Mouse (Mus musculus) neural tube, embryonic 15.5 days (tissue): ENCODE data around the gene Iqgap2. TPM values are rescaled to one million over a fixed set of nuclear protein-coding genes. Genes with fewer than 3 reads are reported as not detected.

Experiments
- ATAC-seq: fragments of 200-750 bp; cut with Nextera tagmentation; 2 replicates; pipeline ENCODE4 v1.8.0; 2017; ENCODE audit warnings: mild to moderate bottlenecking, moderate TSS enrichment, moderate library complexity; ENCODE audit not compliant: low FRiP score
- H3K27ac ChIP-seq: fragments of 300-500 bp; sonication (generic); replicated peaks from 2 replicates; pipeline ENCODE4 v1.5.1; 2015; ENCODE audit warnings: mild to moderate bottlenecking, inconsistent platforms
- H3K27me3 ChIP-seq: fragments of 300-500 bp; sonication (generic); replicated peaks from 2 replicates; pipeline ENCODE4 v1.6.1; 2015; ENCODE audit warnings: inconsistent platforms
- H3K36me3 ChIP-seq: fragments of 300-500 bp; sonication (generic); 2 replicates; pipeline ENCODE4 v1.6.1; 2015; ENCODE audit warnings: inconsistent platforms
- H3K4me1 ChIP-seq: fragments of 300-500 bp; sonication (generic); 2 replicates; pipeline ENCODE4 v1.6.1; 2015; ENCODE audit warnings: inconsistent platforms
- H3K4me2 ChIP-seq: fragments of 300-500 bp; sonication (generic); 2 replicates; pipeline ENCODE4 v1.6.1; 2015; ENCODE audit warnings: inconsistent platforms, mild to moderate bottlenecking, moderate library complexity
- H3K4me3 ChIP-seq: fragments of 300-500 bp; sonication (generic); replicated peaks from 2 replicates; pipeline ENCODE4 v1.5.1; 2015; ENCODE audit warnings: mild to moderate bottlenecking, inconsistent platforms
- H3K9ac ChIP-seq: fragments of 300-500 bp; sonication (generic); replicated peaks from 2 replicates; pipeline ENCODE4 v1.6.1; 2015; ENCODE audit warnings: mild to moderate bottlenecking, inconsistent platforms
- H3K9me3 ChIP-seq: fragments of 300-500 bp; sonication (generic); replicated peaks from 2 replicates; pipeline ENCODE4 v1.6.1; 2016; ENCODE audit warnings: inconsistent platforms
- WGBS: fragments of 180-500 bp; shearing (Covaris S2); methylation state at CpG from one replicate; pipeline ENCODE4 v1.1.7; 2015; ENCODE audit warnings: mixed read lengths; 5-methylcytosine and 5-hydroxymethylcytosine counted together
- polyA plus RNA-seq: library from polyadenylated mRNA; unstranded; fragments of >200 nt; fragmentation: Nextera tagmentation; extraction: Ambion mirVana; gene quantifications from 2 replicates; pipeline ENCODE4 v1.2.1, GENCODE M21; 2015

The Iqgap2 gene
- polyA plus RNA-seq, 1 experiment from 2014 or later, result 1.9 TPM

- H3K9ac ChIP-seq, result no peak overlapping the region
- H3K4me3 ChIP-seq, result no peak overlapping the region
- no peaks in the 10 kb centered on the region for H3K27me3 ChIP-seq
- H3K27ac ChIP-seq, result no peak overlapping the region
- H3K36me3 ChIP-seq, result no peaks in the 10 kb centered on the region
- no peaks in the 10 kb centered on the region for H3K9me3 ChIP-seq
- ATAC-seq, result no peak
- H3K4me1 ChIP-seq, result peaks cover 10% of the 10 kb centered on the region
- H3K4me2 ChIP-seq, result no peak overlapping the region
- WGBS, result 84% methylated on average over 5 of the region's 5 CpGs
Observed at GRCm38 (mm10) chr13:95846364-95846763, 45.4 kb downstream of the Iqgap2 start.

- WGBS, result 87% methylated on average over 3 of the region's 3 CpGs
- Histone ChIP-seq H3K4me3 (no peak overlapping the region), H3K36me3 (no peaks in the 10 kb centered on the region), H3K27me3 (no peaks in the 10 kb centered on the region), H3K9ac (no peak overlapping the region), H3K4me2 (no peak overlapping the region), H3K9me3 (no peaks in the 10 kb centered on the region), H3K4me1 (peaks cover 6% of the 10 kb centered on the region), H3K27ac (no peak overlapping the region)
- no peak for ATAC-seq
Observed at GRCm38 (mm10) chr13:95844950-95845349, 46.8 kb downstream of the Iqgap2 start.

DNA sequence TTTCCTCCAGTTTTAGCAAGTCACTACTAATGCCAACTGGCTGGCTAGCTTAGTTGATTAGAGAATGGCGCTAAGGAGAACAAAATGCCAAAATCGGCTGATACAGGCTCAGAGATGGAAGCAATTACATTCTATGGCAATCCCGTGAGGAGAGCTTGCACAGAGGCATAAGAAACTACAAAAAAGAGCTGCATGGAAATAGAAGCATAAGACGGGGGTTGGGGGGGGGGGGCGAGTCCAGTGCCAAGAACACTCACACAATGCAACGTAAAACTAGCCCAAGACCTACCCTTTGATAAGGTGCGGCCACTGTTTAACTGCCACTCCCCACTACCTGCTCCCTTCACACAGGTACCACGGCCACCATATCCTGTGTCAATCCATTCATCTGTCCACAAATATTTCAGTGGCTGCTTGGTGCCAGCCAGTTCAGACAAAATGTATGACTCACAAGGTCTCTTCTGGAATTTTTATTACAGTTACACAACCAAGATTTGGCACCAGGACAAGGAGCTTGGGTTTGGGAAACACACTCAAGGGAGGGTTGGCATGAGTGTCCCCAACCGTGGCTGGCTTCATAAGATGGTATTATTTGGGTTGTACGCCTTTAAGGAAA lies 48.2 kb downstream of the Iqgap2 start:
- Histone ChIP-seq H3K4me3 (no peak overlapping the region), H3K4me2 (no peak overlapping the region), H3K9me3 (no peaks in the 10 kb centered on the region), H3K9ac (no peak overlapping the region), H3K27me3 (no peaks in the 10 kb centered on the region), H3K4me1 (no peaks in the 10 kb centered on the region), H3K36me3 (no peaks in the 10 kb centered on the region), H3K27ac (no peak overlapping the region)
- ATAC-seq, result no peak
- 90% methylated on average over 10 of the region's 10 CpGs for WGBS

GRCm38 (mm10) chr13:95842803-95843202 lies 48.9 kb downstream of the Iqgap2 start:
- Histone ChIP-seq H3K36me3 (no peaks in the 10 kb centered on the region), H3K4me1 (no peaks in the 10 kb centered on the region), H3K27me3 (no peaks in the 10 kb centered on the region), H3K4me3 (no peak overlapping the region), H3K9me3 (no peaks in the 10 kb centered on the region), H3K9ac (no peak overlapping the region), H3K4me2 (no peak overlapping the region), H3K27ac (no peak overlapping the region)
- ATAC-seq, result no peak
- WGBS, result 73% methylated on average over 7 of the region's 7 CpGs

DNA sequence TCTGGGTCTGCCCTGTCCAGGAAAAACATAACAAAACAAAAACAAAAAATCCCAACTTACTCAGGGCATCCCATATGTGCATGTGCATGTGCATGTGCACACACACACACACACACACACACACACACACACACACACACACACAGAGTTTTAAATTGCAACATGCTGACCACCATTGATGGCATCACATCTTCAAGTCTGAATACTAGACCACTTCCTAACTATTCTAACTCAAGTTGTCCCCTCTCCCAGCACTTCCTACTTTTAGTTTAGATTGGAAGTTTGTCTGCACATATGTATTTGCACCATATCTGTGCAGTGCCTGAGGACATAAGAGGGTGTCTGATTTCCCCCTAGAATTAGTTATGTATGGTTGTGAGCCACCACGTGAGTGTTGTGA lies 49.8 kb downstream of the Iqgap2 start:
- Histone ChIP-seq H3K4me1 (no peaks in the 10 kb centered on the region), H3K27ac (no peak overlapping the region), H3K4me2 (no peak overlapping the region), H3K4me3 (no peak overlapping the region), H3K9ac (no peak overlapping the region), H3K9me3 (no peaks in the 10 kb centered on the region), H3K36me3 (no peaks in the 10 kb centered on the region), H3K27me3 (no peaks in the 10 kb centered on the region)
- 100% methylated on average over 1 of the region's 1 CpGs for WGBS
- ATAC-seq, result no peak

DNA sequence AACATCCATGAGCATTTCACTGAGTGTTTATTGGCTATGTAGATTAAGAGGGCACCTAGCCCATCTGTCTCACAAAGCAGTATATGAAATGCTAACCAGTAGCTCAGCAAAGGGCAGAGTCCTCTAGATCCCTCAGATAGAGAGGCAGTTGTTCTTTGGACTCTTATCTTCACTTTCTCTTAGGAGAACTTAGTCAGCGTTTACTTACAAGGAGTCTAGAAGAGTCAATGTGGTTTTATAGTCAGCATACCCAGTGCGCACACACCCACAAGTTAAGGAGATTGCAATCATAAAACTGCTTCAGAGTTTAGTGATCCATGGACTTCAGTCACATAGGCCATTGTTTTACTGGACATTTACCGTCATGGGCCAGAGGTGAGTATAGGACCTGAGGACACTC lies 54.8 kb downstream of the Iqgap2 start:
- WGBS, result 81% methylated on average over 3 of the region's 3 CpGs
- Histone ChIP-seq H3K9me3 (no peaks in the 10 kb centered on the region), H3K27me3 (no peaks in the 10 kb centered on the region), H3K4me3 (no peak overlapping the region), H3K36me3 (no peaks in the 10 kb centered on the region), H3K27ac (no peak overlapping the region), H3K4me2 (no peak overlapping the region), H3K9ac (no peak overlapping the region), H3K4me1 (no peaks in the 10 kb centered on the region)
- no peak for ATAC-seq

- no peak overlapping the region for H3K4me3 ChIP-seq
- WGBS, result 85% methylated on average over 6 of the region's 6 CpGs
- H3K4me1 ChIP-seq, result no peaks in the 10 kb centered on the region
- no peak for ATAC-seq
- no peaks in the 10 kb centered on the region for H3K9me3 ChIP-seq
- no peaks in the 10 kb centered on the region for H3K36me3 ChIP-seq
- no peak overlapping the region for H3K27ac ChIP-seq
- no peaks in the 10 kb centered on the region for H3K27me3 ChIP-seq
- no peak overlapping the region for H3K4me2 ChIP-seq
- no peak overlapping the region for H3K9ac ChIP-seq
Observed at GRCm38 (mm10) chr13:95833473-95833872, 58.2 kb downstream of the Iqgap2 start.

DNA sequence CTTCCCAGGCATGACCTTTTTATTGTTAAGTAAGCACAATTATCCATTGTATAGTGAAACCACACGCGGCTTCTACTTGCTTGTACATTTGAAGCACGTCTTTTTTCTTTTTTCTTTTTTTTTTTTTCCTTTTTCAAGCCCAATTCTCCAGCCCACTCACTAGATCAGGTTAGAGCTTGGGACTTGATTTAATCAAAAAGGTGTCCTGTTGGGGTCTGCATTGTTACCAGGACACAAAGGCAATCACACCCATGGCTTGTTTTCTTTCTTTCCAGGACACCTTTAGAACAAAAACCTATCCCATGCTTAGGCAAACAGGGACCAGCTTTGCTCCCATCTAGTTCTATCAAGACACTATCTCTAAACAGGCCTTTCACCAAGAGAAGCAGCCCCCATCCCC lies 59.0 kb downstream of the Iqgap2 start:
- no peaks in the 10 kb centered on the region for H3K36me3 ChIP-seq
- no peaks in the 10 kb centered on the region for H3K9me3 ChIP-seq
- H3K27me3 ChIP-seq, result no peaks in the 10 kb centered on the region
- no peak for ATAC-seq
- no peaks in the 10 kb centered on the region for H3K4me1 ChIP-seq
- WGBS, result 21% methylated on average over 3 of the region's 3 CpGs
- H3K4me2 ChIP-seq, result no peak overlapping the region
- no peak overlapping the region for H3K9ac ChIP-seq
- H3K27ac ChIP-seq, result no peak overlapping the region
- no peak overlapping the region for H3K4me3 ChIP-seq

GRCm38 (mm10) chr13:95831760-95832159 lies 60.0 kb downstream of the Iqgap2 start:
- H3K36me3 ChIP-seq, result no peaks in the 10 kb centered on the region
- H3K4me2 ChIP-seq, result no peak overlapping the region
- H3K4me3 ChIP-seq, result no peak overlapping the region
- no peaks in the 10 kb centered on the region for H3K9me3 ChIP-seq
- no peak overlapping the region for H3K9ac ChIP-seq
- H3K27ac ChIP-seq, result no peak overlapping the region
- H3K4me1 ChIP-seq, result no peaks in the 10 kb centered on the region
- no peaks in the 10 kb centered on the region for H3K27me3 ChIP-seq
- ATAC-seq, result no peak

DNA sequence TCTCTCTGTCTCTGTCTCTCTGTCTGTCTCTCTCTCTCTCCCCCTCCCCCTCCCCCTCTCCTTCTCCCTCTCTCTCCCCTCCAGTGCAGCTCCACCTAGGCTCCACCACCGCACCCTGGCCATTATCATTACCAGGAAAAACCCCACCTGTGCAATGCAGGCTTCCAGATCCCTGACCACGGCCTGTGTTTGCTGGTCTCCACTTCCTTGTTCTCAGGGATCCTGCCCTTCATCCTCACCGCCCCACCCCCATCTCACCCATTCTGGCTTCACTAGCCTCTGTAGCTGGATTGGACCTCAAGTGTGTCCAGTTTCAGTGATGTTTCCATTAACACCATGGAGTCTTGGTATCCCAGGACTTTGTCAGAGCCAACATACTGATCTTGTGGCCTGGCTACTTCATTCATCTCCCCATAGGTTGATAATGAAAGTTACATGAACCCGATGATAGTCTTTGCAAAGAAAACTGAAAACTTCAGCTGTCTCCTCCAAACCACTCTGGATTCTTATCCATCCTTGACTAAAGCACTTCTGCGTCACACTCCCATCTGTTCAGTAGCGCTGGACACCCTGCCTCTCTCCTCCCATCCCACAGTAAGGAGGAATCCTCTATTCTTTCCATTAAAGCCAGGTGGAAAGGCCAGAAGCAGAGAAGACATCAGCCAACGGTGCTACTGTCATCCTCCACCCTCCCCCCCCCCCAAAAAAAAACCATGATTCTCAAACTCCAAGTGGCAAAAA lies 62.1 kb downstream of the Iqgap2 start:
- H3K4me3 ChIP-seq, result no peak overlapping the region
- no peak overlapping the region for H3K27ac ChIP-seq
- H3K4me1 ChIP-seq, result no peaks in the 10 kb centered on the region; the same call in 1 of the 2 replicates
- H3K27me3 ChIP-seq, result no peaks in the 10 kb centered on the region
- no peak overlapping the region for H3K4me2 ChIP-seq
- H3K36me3 ChIP-seq, result no peaks in the 10 kb centered on the region
- no peaks in the 10 kb centered on the region for H3K9me3 ChIP-seq
- WGBS, result 95% methylated on average over 7 of the region's 7 CpGs
- H3K9ac ChIP-seq, result no peak overlapping the region
- ATAC-seq, result no peak

GRCm38 (mm10) chr13:95828616-95829015 lies 63.1 kb downstream of the Iqgap2 start:
- H3K9me3 ChIP-seq, result no peaks in the 10 kb centered on the region
- no peak for ATAC-seq
- 88% methylated on average over 5 of the region's 5 CpGs for WGBS
- H3K9ac ChIP-seq, result no peak overlapping the region
- H3K4me3 ChIP-seq, result no peak overlapping the region
- H3K4me2 ChIP-seq, result no peak overlapping the region
- no peak overlapping the region for H3K27ac ChIP-seq
- no peaks in the 10 kb centered on the region; the same call in 1 of the 2 replicates for H3K4me1 ChIP-seq
- H3K36me3 ChIP-seq, result no peaks in the 10 kb centered on the region
- H3K27me3 ChIP-seq, result no peaks in the 10 kb centered on the region

DNA sequence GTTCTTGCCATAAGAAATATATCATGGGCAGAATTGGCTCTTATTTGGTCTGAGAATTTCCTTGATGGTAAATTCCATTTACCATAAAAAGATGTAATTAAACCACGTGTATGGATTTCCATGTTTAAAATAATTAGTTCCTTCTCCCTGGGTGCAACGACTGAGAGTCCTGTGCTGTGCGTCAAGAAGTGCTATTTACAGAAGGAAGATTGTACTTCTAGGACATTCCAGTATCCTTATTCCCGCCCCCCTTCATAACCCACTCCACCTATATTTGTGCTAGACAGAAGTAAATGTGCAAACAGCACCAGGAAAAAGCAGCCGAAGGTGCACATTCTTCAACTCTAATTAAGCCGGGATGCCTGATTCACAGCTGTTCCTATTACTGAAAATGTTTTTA lies 65.5 kb downstream of the Iqgap2 start:
- no peak overlapping the region for H3K27ac ChIP-seq
- no peak overlapping the region for H3K4me2 ChIP-seq
- no peaks in the 10 kb centered on the region; the same call in 1 of the 2 replicates for H3K4me1 ChIP-seq
- H3K4me3 ChIP-seq, result no peak overlapping the region
- ATAC-seq, result no peak
- H3K36me3 ChIP-seq, result no peaks in the 10 kb centered on the region
- no peaks in the 10 kb centered on the region for H3K9me3 ChIP-seq
- no peaks in the 10 kb centered on the region for H3K27me3 ChIP-seq
- no peak overlapping the region for H3K9ac ChIP-seq
- WGBS, result 74% methylated on average over 6 of the region's 6 CpGs
